ENCODE assay signal across 7 mouse cellular contexts in the genomic region with DNA sequence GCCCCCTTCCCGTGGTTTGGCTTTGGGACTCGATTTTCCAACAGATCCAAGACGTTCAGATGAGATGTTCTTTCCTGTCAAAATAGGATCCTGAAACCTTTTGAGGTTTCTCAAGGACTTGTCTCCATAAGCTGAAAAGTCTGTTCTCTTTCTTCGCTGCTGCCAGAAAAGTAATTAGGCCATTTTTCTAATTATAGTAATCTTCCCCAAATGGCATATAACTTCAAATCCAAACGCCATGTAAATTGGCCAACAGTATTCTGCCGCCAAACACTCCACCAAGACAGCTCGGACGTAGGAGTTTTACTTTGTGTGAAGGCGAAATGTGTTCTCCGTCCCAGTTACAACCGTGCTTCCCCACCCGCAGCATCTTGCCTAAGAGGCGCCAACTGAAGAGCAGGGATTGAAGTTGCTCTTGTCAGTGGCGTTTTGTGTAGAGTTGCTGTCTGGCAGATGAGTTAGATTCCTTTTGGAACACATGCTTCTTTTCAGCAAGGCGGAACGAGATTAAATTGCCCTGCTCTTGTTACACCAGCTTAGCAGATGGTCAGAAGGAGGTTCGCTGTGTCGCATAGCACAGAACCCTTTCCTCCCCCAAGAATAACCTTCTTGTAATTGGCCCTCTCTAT.
DNase-seq lines count a peak whose midpoint lies in the region; TF ChIP-seq lines count a peak whose summit lies in the region.

No protein-coding gene starts in this region.

- H3K4me1 ChIP-seq in embryonic fibroblast, embryonic 13.5 days (ENCODE audit: control insufficient read depth, insufficient read depth, low read length): peaks cover 6% of the 10 kb centered on the region

- TF ChIP-seq CTCF in embryonic fibroblast, embryonic 13.5 days (IDR thresholded peaks at IDR 0.05; ENCODE audit: borderline replicate concordance, insufficient read depth, low read length): no peak

- peak; percentile 45 for DNase-seq in MN1 (ENCODE audit: low spot score)
- DNase-seq in ZHBTc4 (ENCODE audit: low read depth, low spot score): peak; percentile 19
- DNase-seq in layer of hippocampus, adult 8-10 months (ENCODE audit: low spot score in 2 of 2): peak; percentile 46 to 54
- peak; percentile 57 for DNase-seq in mesoderm, embryonic 11.5 days (ENCODE audit: low read depth, low spot score)
- peak; percentile 3 for DNase-seq in yolk sac, embryonic 10.5 days (ENCODE audit: low spot score)
- no peak for DNase-seq in thymus, postnatal 4 days

- TF ChIP-seq POLR2A in embryonic fibroblast, embryonic 13.5 days (IDR thresholded peaks at IDR 0.05; ENCODE audit: low read depth, low read length): no peak

- H3K4me3 ChIP-seq in embryonic fibroblast, embryonic 13.5 days (ENCODE audit: insufficient read depth, low read length): peak overlapping the region; percentile 2

- no peak overlapping the region for H3K27ac ChIP-seq in embryonic fibroblast, embryonic 13.5 days (ENCODE audit: insufficient read depth, low read length)
